Mouse (Mus musculus) layer of hippocampus, adult 2 months (tissue): ENCODE results near the gene 6430548M08Rik. TPM values are rescaled to one million over a fixed set of nuclear protein-coding genes. Genes with fewer than 3 reads are reported as not detected.

Source experiments
- DNase-seq, 2 experiments: peaks; one replicate each; pipeline ENCODE4 v3.0.0; 2022; ENCODE audit warnings: low spot score in 2 of 2
- H3K27ac ChIP-seq: fragments of 200-600 bp; 2 replicates; pipeline ENCODE4 v1.8.1; 2022
- H3K4me3 ChIP-seq: fragments of 200-600 bp; 2 replicates; pipeline ENCODE4 v1.8.1; 2022; ENCODE audit warnings: mild to moderate bottlenecking
- CTCF ChIP-seq: fragments of 200-600 bp; conservative IDR thresholded peaks from 2 replicates; pipeline ENCODE4 v1.8.1; 2022; ENCODE audit warnings: antibody characterized with exemption, mild to moderate bottlenecking, moderate library complexity
- total RNA-seq, 2 experiments: library from RNA; stranded (reverse); gene quantifications; 2 replicates each; pipeline ENCODE4 v1.2.3; 2021

The 6430548M08Rik gene
- total RNA-seq, 2 experiments from 2014 or later = 170 to 183 TPM

GRCm38 (mm10) chr8:120113306-120113705 is 646 bp upstream of the 6430548M08Rik start:
- Histone ChIP-seq H3K27ac (peak overlapping the region; percentile 97), H3K4me3 (peak overlapping the region; percentile 76)
- DNase-seq = no peak
- no peak for TF ChIP-seq CTCF

DNA sequence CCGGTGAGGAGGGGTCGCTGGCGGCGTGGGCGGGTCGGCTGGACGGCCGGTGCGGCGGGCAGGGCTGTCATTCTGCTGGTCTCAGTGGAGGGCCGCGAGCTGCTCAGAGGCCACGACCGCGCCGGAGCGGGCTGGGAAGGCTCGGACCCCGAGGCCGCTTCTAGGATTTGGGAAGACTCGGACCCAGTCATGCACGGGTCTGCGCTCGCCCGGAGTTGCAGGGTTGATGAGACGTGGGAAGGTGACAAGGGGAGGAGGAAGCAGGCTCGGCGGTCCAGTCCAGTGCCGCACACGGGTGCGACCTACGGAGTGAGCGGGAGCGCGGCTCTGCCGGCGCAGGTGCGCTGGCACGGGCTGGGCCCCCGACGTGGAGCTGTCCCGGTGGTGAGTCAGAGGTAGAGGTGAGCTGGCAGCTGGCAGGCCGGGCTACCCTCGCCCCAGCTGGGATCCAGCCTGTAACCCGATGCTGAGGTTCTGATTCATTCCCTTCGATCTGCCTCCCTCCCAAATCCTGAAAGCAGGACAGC is 426 bp downstream of the 6430548M08Rik start:
- H3K4me3 ChIP-seq = peak overlapping the region; percentile 80

DNA sequence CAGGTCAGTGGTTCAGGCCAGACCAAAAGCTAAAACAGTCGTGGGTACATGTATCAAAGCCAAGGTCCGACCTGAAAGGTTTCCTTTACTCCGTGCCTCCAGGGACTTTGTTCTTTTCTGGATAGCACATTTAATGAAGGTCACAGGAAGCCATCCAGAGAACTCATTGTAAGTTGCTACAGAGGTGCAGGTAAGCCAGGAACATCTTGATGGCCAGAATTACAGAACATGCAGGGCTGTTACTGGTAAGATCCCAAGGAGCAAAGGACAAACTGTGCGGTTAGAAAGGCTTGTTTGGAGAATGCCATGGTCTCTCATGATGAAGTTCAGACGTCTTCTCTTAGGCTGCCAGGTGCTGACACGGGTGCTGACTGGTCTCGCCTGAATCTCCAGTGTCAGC is 2.6 kb downstream of the 6430548M08Rik start:
- DNase-seq = no peak
- Histone ChIP-seq H3K27ac (no peak overlapping the region), H3K4me3 (no peak overlapping the region)
- TF ChIP-seq CTCF = no peak

More for the DNA sequence above, 426 bp downstream of the 6430548M08Rik start:
- peak; percentile 24 to 46 for DNase-seq
- TF ChIP-seq CTCF = no peak
- peak overlapping the region; percentile 81 for H3K27ac ChIP-seq

GRCm38 (mm10) chr8:120118162-120118561 is 4.2 kb downstream of the 6430548M08Rik start:
- no peak for TF ChIP-seq CTCF
- Histone ChIP-seq H3K4me3 (no peak overlapping the region), H3K27ac (no peak overlapping the region)
- DNase-seq = no peak

DNA sequence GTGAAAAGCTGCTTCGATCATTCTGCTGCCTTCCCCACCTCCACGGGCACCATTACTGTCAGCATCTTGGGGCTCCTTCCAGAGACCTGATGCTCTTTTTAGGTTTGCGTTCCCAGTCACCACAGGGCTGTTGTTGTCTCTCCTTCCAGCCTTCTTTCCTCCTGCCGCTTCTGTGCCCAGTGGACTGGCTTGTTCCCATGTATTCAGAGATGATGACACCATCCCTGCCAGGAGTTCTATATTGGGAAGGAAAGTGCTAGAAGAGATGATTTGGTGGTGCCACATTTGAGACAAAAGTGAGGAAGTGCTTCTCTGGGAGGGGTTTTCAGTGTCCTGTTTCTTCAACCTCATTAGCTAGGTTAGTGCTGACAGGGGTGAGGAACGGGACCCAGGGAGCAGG is 4.9 kb downstream of the 6430548M08Rik start:
- TF ChIP-seq CTCF = no peak
- DNase-seq = no peak
- Histone ChIP-seq H3K27ac (no peak overlapping the region), H3K4me3 (no peak overlapping the region)

- TF ChIP-seq CTCF = no peak
- no peak for DNase-seq
- Histone ChIP-seq H3K4me3 (no peak overlapping the region), H3K27ac (no peak overlapping the region)
These were observed 5.5 kb downstream of the 6430548M08Rik start for GRCm38 (mm10) chr8:120119429-120119828.

DNA sequence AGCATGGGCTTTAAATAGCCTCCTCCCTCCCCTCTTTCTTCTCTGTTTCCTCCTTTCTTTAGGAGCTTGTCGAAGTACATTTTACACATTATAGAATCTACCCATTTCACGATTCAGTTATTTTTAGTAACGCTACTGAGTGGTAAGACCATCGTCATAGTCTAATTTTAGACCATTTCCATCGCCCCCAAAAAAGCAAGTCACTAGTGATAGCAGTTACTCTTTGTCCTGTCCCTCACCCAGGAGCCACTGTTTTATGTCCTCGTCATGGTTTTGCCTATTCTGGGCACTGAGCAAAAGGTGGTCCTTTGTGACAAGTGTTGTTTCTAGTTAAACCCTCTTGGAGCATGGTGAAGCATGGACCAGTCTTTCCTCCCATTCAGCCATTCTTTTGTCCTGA is 6.0 kb downstream of the 6430548M08Rik start:
- no peak overlapping the region for H3K4me3 ChIP-seq
- no peak for DNase-seq
- TF ChIP-seq CTCF = no peak
- no peak overlapping the region for H3K27ac ChIP-seq

DNA sequence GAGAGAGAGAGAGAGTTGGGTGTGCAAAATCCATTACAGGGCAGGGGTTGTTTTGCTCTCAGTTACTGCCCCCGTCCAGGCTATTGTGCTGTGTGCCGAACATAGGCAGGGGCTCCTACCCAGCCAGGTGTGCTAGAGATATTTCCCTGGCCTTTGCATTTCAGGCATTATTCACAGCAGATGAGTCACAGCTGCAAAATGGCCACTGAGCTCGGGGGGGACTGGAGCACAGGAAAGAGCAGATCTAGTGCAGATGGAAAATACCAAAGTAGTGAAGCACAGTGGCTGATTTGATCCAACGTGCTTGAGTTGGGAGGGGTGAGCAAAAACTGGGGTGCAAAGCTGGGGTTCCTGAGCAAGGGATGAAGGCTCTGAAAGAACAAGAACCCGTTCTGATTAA is 7.0 kb downstream of the 6430548M08Rik start:
- TF ChIP-seq CTCF = no peak
- no peak overlapping the region for H3K4me3 ChIP-seq
- no peak overlapping the region for H3K27ac ChIP-seq
- DNase-seq = no peak

GRCm38 (mm10) chr8:120124261-120124660 is 10.3 kb downstream of the 6430548M08Rik start:
- Histone ChIP-seq H3K27ac (0 out of 2 replicates have a peak overlapping the region, but pooled peaks have one; percentile 10), H3K4me3 (no peak overlapping the region)
- DNase-seq = no peak
- no peak for TF ChIP-seq CTCF

- no peak for TF ChIP-seq CTCF
- no peak for DNase-seq
- no peak overlapping the region for H3K4me3 ChIP-seq
- H3K27ac ChIP-seq = 0 out of 2 replicates have a peak overlapping the region, but pooled peaks have one; percentile 10
These were observed 11.0 kb downstream of the 6430548M08Rik start for GRCm38 (mm10) chr8:120124836-120125389.

GRCm38 (mm10) chr8:120126357-120127161 is 12.6 kb downstream of the 6430548M08Rik start:
- H3K27ac ChIP-seq = no peak overlapping the region; the same call in 1 of the 2 replicates
- DNase-seq = no peak
- TF ChIP-seq CTCF = no peak
- no peak overlapping the region for H3K4me3 ChIP-seq

- no peak for TF ChIP-seq CTCF
- no peak overlapping the region for H3K27ac ChIP-seq
- DNase-seq = no peak
- H3K4me3 ChIP-seq = no peak overlapping the region
These were observed 15.6 kb downstream of the 6430548M08Rik start for GRCm38 (mm10) chr8:120129547-120129946.

GRCm38 (mm10) chr8:120131158-120131557 is 17.2 kb downstream of the 6430548M08Rik start:
- no peak overlapping the region for H3K27ac ChIP-seq

More at GRCm38 (mm10) chr8:120131158-120131557, 17.2 kb downstream of the 6430548M08Rik start:
- no peak overlapping the region for H3K4me3 ChIP-seq
- no peak for DNase-seq
- TF ChIP-seq CTCF = no peak
